In genomic region chr5:123005716-123006592, GRCm38 (mm10) we compare ENCODE assay signal across 14 mouse cellular contexts. TPM values are rescaled to one million over a fixed set of nuclear protein-coding genes. Genes with fewer than 3 reads are reported as not detected.
DNase-seq lines count a peak whose midpoint lies in the region; ATAC-seq and TF ChIP-seq lines count a peak whose summit lies in the region.
"Had no signal": no experiment of that assay in that cellular context is flagged by ENCODE, and none has a peak within 500 bp of the region (broad histone marks: within the 10 kb centered on the region; RNA-seq: fewer than 3 reads in every experiment).

No protein-coding gene starts in this region.

- no peak overlapping the region for H3K9ac ChIP-seq in heart, embryonic 15.5 days
- no peak overlapping the region for H3K9ac ChIP-seq in intestine, embryonic 15.5 days
- H3K9ac ChIP-seq: limb, embryonic 13.5 days had no signal

- H3K27ac ChIP-seq in heart, embryonic 15.5 days: no peak overlapping the region
- H3K27ac ChIP-seq in intestine, embryonic 15.5 days: no peak overlapping the region
- no peak overlapping the region for H3K27ac ChIP-seq in kidney, adult 2 months (ENCODE audit: insufficient read depth, low read depth, low read length)
- H3K27ac ChIP-seq: limb, embryonic 13.5 days had no signal

- peak overlapping the region; percentile 14; the same call in 1 of the 2 replicates for H3K4me2 ChIP-seq in heart, embryonic 15.5 days
- H3K4me2 ChIP-seq in intestine, embryonic 15.5 days (replicated peaks): peak overlapping the region; percentile 9; the same call in 1 of the 2 replicates
- H3K4me2 ChIP-seq: limb, embryonic 13.5 days had no signal

- no peak for ATAC-seq in heart, embryonic 15.5 days (replicated peaks; ENCODE audit: insufficient number of reproducible peaks, insufficient read depth, low FRiP score, low read depth)
- ATAC-seq in intestine, embryonic 15.5 days: no peak

- no peak for DNase-seq in heart, adult 9 months (ENCODE audit: low spot score in 2 of 2)
- peak; percentile 87 for DNase-seq in brain, embryonic 14.5 days (ENCODE audit: low read depth)
- peak; percentile 51 to 65 for DNase-seq in cerebellum, postnatal 36 days
- DNase-seq in T-cell, adult 2 months (ENCODE audit: low spot score): no peak
- DNase-seq in kidney, adult 2 months: no peak
- DNase-seq: heart, adult 18-20 months; kidney, postnatal 25 days; lung, postnatal 14 days; right cerebral cortex, postnatal 4 days; thymus, adult 2 months had no signal

- no peaks in the 10 kb centered on the region for H3K27me3 ChIP-seq in heart, embryonic 15.5 days
- H3K27me3 ChIP-seq in intestine, embryonic 15.5 days (replicated peaks): no peaks in the 10 kb centered on the region
- no peaks in the 10 kb centered on the region for H3K27me3 ChIP-seq in kidney, adult 2 months (replicated peaks; ENCODE audit: control insufficient read depth, insufficient read depth, low read length)
- H3K27me3 ChIP-seq: limb, embryonic 13.5 days had no signal

- H3K36me3 ChIP-seq in heart, embryonic 15.5 days: no peaks in the 10 kb centered on the region
- H3K36me3 ChIP-seq in intestine, embryonic 15.5 days: no peaks in the 10 kb centered on the region
- no peaks in the 10 kb centered on the region for H3K36me3 ChIP-seq in kidney, adult 2 months (ENCODE audit: control insufficient read depth, insufficient read depth, low read length)
- H3K36me3 ChIP-seq: limb, embryonic 13.5 days had no signal

- peaks cover 16% of the 10 kb centered on the region for H3K4me1 ChIP-seq in heart, embryonic 15.5 days (replicated peaks)
- no peaks in the 10 kb centered on the region for H3K4me1 ChIP-seq in intestine, embryonic 15.5 days (replicated peaks)
- no peaks in the 10 kb centered on the region for H3K4me1 ChIP-seq in kidney, adult 2 months (ENCODE audit: control insufficient read depth, insufficient read depth, low read length)

- H3K9me3 ChIP-seq in heart, embryonic 15.5 days (replicated peaks): no peaks in the 10 kb centered on the region
- H3K9me3 ChIP-seq in intestine, embryonic 15.5 days: no peaks in the 10 kb centered on the region
- H3K9me3 ChIP-seq: limb, embryonic 13.5 days had no signal

- 56% methylated on average over 19 of the region's 19 CpGs for WGBS in heart, embryonic 15.5 days
- 48% methylated on average over 19 of the region's 19 CpGs for WGBS in intestine, embryonic 15.5 days
- WGBS in kidney, adult 2 months: 76% methylated on average over 19 of the region's 19 CpGs

- no peak for TF ChIP-seq POLR2A in brain, embryonic 14.5 days (IDR thresholded peaks at IDR 0.05; ENCODE audit: borderline replicate concordance, extremely low read depth, insufficient read depth, insufficient read length, poor library complexity, severe bottlenecking)
- TF ChIP-seq POLR2A in kidney, adult 2 months (IDR thresholded peaks at IDR 0.05; ENCODE audit: low read depth, low read length): no peak

- TF ChIP-seq CTCF in brain, embryonic 14.5 days (IDR thresholded peaks at IDR 0.05; ENCODE audit: borderline replicate concordance, extremely low read depth, insufficient read depth, insufficient read length): no peak
- no peak for TF ChIP-seq CTCF in kidney, adult 2 months (conservative IDR thresholded peaks at IDR 0.05; ENCODE audit: insufficient read depth, insufficient read length, low read depth, low read length)

- H3K4me3 ChIP-seq in heart, embryonic 15.5 days: no peak overlapping the region
- no peak overlapping the region for H3K4me3 ChIP-seq in intestine, embryonic 15.5 days (replicated peaks)
- H3K4me3 ChIP-seq in kidney, adult 2 months (ENCODE audit: insufficient read depth, low read depth, low read length): no peak overlapping the region
- H3K4me3 ChIP-seq: limb, embryonic 13.5 days had no signal

RNA-seq across cellular contexts. Expression of gene Orai1, which starts 8.9 kb away (rescaled TPM):
- 17.3 and 19.0 TPM in 2 replicates for polyA plus RNA-seq in heart, embryonic 15.5 days (2015; fragmentation: Nextera tagmentation; extraction: Ambion mirVana)
- 21.2 and 23.6 TPM in 2 replicates for polyA plus RNA-seq in brain, embryonic 14.5 days (2012; rRNA removed)
- polyA plus RNA-seq in intestine, embryonic 15.5 days (2015; fragmentation: Nextera tagmentation; extraction: Ambion mirVana): 18.9 and 19.3 TPM in 2 replicates
- polyA plus RNA-seq in kidney, adult 2 months (2012; rRNA removed): 63.2 and 90.6 TPM in 2 replicates

RNA-seq across cellular contexts. Expression of gene Kdm2b, which starts 16.3 kb away (rescaled TPM):
- polyA plus RNA-seq in heart, embryonic 15.5 days (2015; fragmentation: Nextera tagmentation; extraction: Ambion mirVana): 23.9 and 29.0 TPM in 2 replicates
- polyA plus RNA-seq in brain, embryonic 14.5 days (2012; rRNA removed): 81.7 and 102 TPM in 2 replicates
- 27.2 and 29.4 TPM in 2 replicates for polyA plus RNA-seq in intestine, embryonic 15.5 days (2015; fragmentation: Nextera tagmentation; extraction: Ambion mirVana)
- polyA plus RNA-seq in kidney, adult 2 months (2012; rRNA removed): 9.6 and 10.9 TPM in 2 replicates

RNA-seq across cellular contexts. Expression of gene Morn3, which starts 40.9 kb away (rescaled TPM):
- not detected in 2 replicates for polyA plus RNA-seq in heart, embryonic 15.5 days (2015; fragmentation: Nextera tagmentation; extraction: Ambion mirVana)
- polyA plus RNA-seq in brain, embryonic 14.5 days (2012; rRNA removed): 0.16 and 0.59 TPM in 2 replicates
- 0.45 TPM in 1 of 2 replicates, not detected in the other for polyA plus RNA-seq in intestine, embryonic 15.5 days (2015; fragmentation: Nextera tagmentation; extraction: Ambion mirVana)
- polyA plus RNA-seq in kidney, adult 2 months (2012; rRNA removed): 0.06 and 0.08 TPM in 2 replicates
- polyA plus RNA-seq: limb, embryonic 13.5 days; neural tube, embryonic 11.5 days had no signal

Comparison
In these comparisons a context has a peak if more than half of its experiments do, and no peak if none do; other contexts are left out.
1. DNase-seq: peak in brain, embryonic 14.5 days (single experiment) and cerebellum, postnatal 36 days (2 of 2); none in heart, adult 9 months (0 of 2), T-cell, adult 2 months (single experiment) and kidney, adult 2 months (single experiment).